Mouse (Mus musculus) frontal cortex, postnatal 14 days (tissue): ENCODE results near the gene Ovch2.
A peak's percentile ranks its signal among the peaks of the same experiment; 100 is the strongest.
"Not testable (repeated sequence)": the region's sequence is repeated elsewhere in the genome, so short reads cannot be mapped to it uniquely, and the experiment has no call there.

Source experiments
- DNase-seq, 2 experiments: peaks; one replicate each; pipeline ENCODE4 v3.0.0; 2022; ENCODE audit warnings: low spot score in 2 of 2

Gene Ovch2

GRCm38 (mm10) chr7:107801108-107801507 is at the start of gene Ovch2:
Ovch2 (minus strand) TSS chr7:107801208.
- no peak for DNase-seq

GRCm38 (mm10) chr7:107847390-107847789 is 46.4 kb upstream of the Ovch2 start, which contains the start of gene Olfr470:
Olfr470 (minus strand) TSS chr7:107847490.
- not testable (repeated sequence) for DNase-seq

- no peak for DNase-seq
Observed at GRCm38 (mm10) chr7:107841719-107842118, 40.7 kb upstream of the Ovch2 start.

GRCm38 (mm10) chr7:107825441-107825840 is 24.4 kb upstream of the Ovch2 start, which contains the start of gene Olfr469:
Olfr469 (minus strand) TSS chr7:107825541.
- not testable (repeated sequence) for DNase-seq

- DNase-seq: not testable (repeated sequence)
Observed at GRCm38 (mm10) chr7:107823867-107824266, 22.9 kb upstream of the Ovch2 start.

GRCm38 (mm10) chr7:107819442-107819841 is 18.4 kb upstream of the Ovch2 start:
- DNase-seq: no peak

GRCm38 (mm10) chr7:107811963-107812362 is 11.0 kb upstream of the Ovch2 start, which contains the start of gene Olfr467:
Olfr467 (plus strand) TSS chr7:107812263.
- DNase-seq: no peak

- no peak for DNase-seq
Observed at GRCm38 (mm10) chr7:107802138-107802537, 1.1 kb upstream of the Ovch2 start.

GRCm38 (mm10) chr7:107796500-107796899 is 4.5 kb downstream of the Ovch2 start:
- DNase-seq: no peak

- peak in 1 of 2 experiments; percentile 29 for DNase-seq
Observed at GRCm38 (mm10) chr7:107787977-107788620, 12.9 kb downstream of the Ovch2 start.

GRCm38 (mm10) chr7:107779611-107780010 is 21.4 kb downstream of the Ovch2 start:
- DNase-seq: no peak

- no peak for DNase-seq
Observed at GRCm38 (mm10) chr7:107778216-107778615, 22.8 kb downstream of the Ovch2 start.

GRCm38 (mm10) chr7:107770812-107771211 is 30.2 kb downstream of the Ovch2 start:
- no peak for DNase-seq

- no peak for DNase-seq
Observed at GRCm38 (mm10) chr7:107757308-107758151, 43.5 kb downstream of the Ovch2 start, which contains the start of gene Cyb5r2. Cyb5r2 (minus strand) TSS chr7:107758032.

GRCm38 (mm10) chr7:107756748-107757147 is 44.3 kb downstream of the Ovch2 start:
- no peak for DNase-seq

- DNase-seq: no peak
Observed at GRCm38 (mm10) chr7:107755905-107756304, 45.1 kb downstream of the Ovch2 start.

- no peak for DNase-seq
Observed at GRCm38 (mm10) chr7:107752031-107752520, 48.9 kb downstream of the Ovch2 start.

GRCm38 (mm10) chr7:107749721-107750120 is 51.3 kb downstream of the Ovch2 start:
- no peak for DNase-seq

GRCm38 (mm10) chr7:107749270-107749669 is 51.7 kb downstream of the Ovch2 start:
- DNase-seq: peak in 1 of 2 experiments; percentile 32

GRCm38 (mm10) chr7:107747954-107748353 is 53.1 kb downstream of the Ovch2 start:
- DNase-seq: peak in 1 of 2 experiments; percentile 29

- DNase-seq: no peak
Observed at GRCm38 (mm10) chr7:107747476-107747875, 53.5 kb downstream of the Ovch2 start.

GRCm38 (mm10) chr7:107746036-107746435 is 55.0 kb downstream of the Ovch2 start:
- DNase-seq: no peak
